Mouse (Mus musculus): ENCODE measurements around the gene Cfap45. TPM values are rescaled to one million over a fixed set of nuclear protein-coding genes. Genes with fewer than 3 reads are reported as not detected.

Cfap45 gene
- polyA plus RNA-seq, 1 experiment from 2014 or later = 1.4 TPM

DNA sequence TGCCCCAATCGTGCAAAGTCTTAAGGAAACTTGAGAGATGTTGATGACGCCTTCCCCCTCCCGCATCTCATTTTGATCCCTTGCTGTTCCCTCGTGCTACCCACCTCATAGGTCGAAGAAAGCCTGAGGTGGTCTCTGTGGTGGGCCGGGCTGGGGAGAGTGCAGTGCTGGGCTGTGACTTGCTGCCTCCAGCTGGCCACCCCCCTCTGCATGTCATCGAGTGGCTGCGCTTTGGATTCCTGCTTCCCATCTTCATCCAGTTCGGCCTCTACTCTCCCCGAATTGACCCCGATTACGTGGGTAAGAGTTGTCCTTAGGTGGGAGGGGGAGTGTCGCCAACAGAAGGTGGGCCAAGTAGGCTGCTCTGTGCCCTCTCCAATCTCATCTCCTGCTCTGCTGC, 35.9 kb upstream of the Cfap45 start:
- Histone ChIP-seq H3K27ac (peak overlapping the region; percentile 79), H3K9me3 (replicated peaks) (no peaks in the 10 kb centered on the region), H3K4me2 (peak overlapping the region; percentile 93), H3K4me1 (peaks cover 69% of the 10 kb centered on the region), H3K9ac (peak overlapping the region; percentile 88), H3K36me3 (ENCODE audit: poor library complexity, severe bottlenecking) (peaks cover 37% of the 10 kb centered on the region), H3K4me3 (peak overlapping the region; percentile 67), H3K27me3 (0 out of 2 replicates have a peak, but pooled peaks cover 4% of the 10 kb centered on the region)
- WGBS = 55% methylated on average over 13 of the region's 13 CpGs
- ATAC-seq = no peak

DNA sequence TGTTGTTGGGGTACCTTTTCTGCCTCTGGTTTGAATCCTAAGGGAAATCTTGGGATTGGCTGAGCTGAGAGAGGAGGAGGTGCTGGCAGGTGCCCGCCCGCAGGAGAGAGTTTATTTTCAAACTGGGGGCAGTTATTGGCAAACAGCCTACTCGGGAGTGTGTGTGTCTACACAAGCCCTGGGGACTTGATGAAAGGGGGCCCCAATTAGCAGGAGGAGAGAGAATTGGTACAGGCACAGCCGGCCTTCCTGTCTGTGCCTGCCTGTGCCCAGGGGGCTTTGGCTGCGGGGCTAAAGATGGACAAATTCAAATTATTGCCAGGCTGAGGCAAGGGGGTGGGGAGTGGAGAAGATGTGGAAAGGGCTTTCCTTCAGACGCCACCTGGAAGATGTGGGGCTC, 34.8 kb upstream of the Cfap45 start:
- Histone ChIP-seq H3K4me2 (peak overlapping the region; percentile 93), H3K9me3 (replicated peaks) (no peaks in the 10 kb centered on the region), H3K9ac (peak overlapping the region; percentile 88), H3K4me1 (peaks cover 75% of the 10 kb centered on the region), H3K27ac (peak overlapping the region; percentile 81), H3K27me3 (0 out of 2 replicates have a peak, but pooled peaks cover 2% of the 10 kb centered on the region), H3K36me3 (ENCODE audit: poor library complexity, severe bottlenecking) (peaks cover 44% of the 10 kb centered on the region), H3K4me3 (peak overlapping the region; percentile 67)
- 2% methylated on average over 6 of the region's 6 CpGs for WGBS
- no peak for ATAC-seq

DNA sequence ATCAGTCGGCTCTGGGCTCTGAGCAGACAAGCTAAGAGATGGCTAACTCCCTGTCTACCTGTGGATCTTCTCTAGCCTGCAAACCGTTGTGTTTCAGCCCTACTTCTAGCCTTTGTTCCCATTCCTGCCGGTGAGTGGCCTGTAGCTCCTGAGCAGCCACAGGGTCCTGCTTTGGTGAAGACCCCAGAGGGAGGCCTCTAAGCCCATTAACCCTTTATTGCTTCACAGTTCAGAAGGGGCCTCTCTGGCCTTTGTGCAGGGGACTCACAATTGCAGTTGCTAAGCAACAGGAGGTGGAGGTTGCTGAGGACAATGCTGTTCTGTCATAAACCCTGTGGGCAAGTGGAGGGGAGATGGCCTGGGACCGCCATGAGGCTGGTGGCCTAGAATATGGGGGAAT, 34.4 kb upstream of the Cfap45 start:
- ATAC-seq = no peak
- H3K27ac ChIP-seq = peak overlapping the region; percentile 81
- 4% methylated on average over 4 of the region's 4 CpGs for WGBS

DNA sequence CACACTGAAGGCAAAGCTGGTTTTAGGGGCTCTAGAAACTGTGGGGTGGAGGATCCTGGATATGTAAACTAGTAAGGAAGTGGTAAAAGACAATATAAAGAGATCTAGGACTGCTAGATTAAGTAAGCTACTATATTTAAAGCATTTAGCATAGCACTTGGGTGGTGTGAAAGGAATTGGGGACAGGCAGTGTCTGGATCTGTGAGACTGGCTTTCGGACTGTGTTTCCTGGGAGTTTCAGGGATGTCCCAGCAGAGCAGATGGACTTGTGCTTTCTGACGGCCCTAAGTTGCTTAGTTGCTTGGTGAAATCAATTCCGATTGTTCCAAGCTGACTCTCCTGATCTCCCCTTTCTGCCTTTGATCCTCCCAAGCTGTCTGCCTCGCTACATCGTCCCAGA, 34.0 kb upstream of the Cfap45 start:
- H3K4me1 ChIP-seq = peaks cover 68% of the 10 kb centered on the region
- 15% methylated on average over 5 of the region's 5 CpGs for WGBS

More for the DNA sequence above, 34.4 kb upstream of the Cfap45 start:
- Histone ChIP-seq H3K4me2 (peak overlapping the region; percentile 93), H3K27me3 (no peaks in the 10 kb centered on the region), H3K9ac (peak overlapping the region; percentile 88), H3K9me3 (replicated peaks) (no peaks in the 10 kb centered on the region), H3K4me3 (peak overlapping the region; percentile 67), H3K36me3 (ENCODE audit: poor library complexity, severe bottlenecking) (peaks cover 48% of the 10 kb centered on the region), H3K4me1 (peaks cover 72% of the 10 kb centered on the region)

DNA sequence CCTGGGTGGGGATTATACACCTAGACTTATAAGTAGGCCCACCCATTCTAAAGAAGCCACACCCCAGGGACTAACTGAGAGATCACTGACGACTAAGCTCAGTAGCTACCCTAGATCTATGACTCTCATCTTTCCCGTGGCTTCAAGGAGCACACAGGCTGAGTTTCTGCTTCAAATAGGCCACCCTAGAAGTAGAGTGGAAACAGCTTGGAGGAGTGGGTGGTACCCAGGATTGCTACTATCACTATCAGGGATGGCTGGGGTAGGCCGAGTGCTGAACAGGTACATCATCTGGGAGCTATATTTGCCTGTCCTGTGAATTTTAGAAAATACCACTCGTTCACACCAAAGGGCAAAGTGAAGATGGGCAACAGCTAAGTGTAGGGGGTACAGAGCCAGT, 32.7 kb upstream of the Cfap45 start:
- Histone ChIP-seq H3K27me3 (no peaks in the 10 kb centered on the region), H3K4me2 (no peak overlapping the region), H3K4me1 (peaks cover 67% of the 10 kb centered on the region), H3K4me3 (no peak overlapping the region), H3K36me3 (ENCODE audit: poor library complexity, severe bottlenecking) (peaks cover 65% of the 10 kb centered on the region), H3K9ac (no peak overlapping the region), H3K9me3 (replicated peaks) (no peaks in the 10 kb centered on the region), H3K27ac (no peak overlapping the region)
- ATAC-seq = no peak
- WGBS = 84% methylated on average over 4 of the region's 4 CpGs

More for the DNA sequence above, 34.0 kb upstream of the Cfap45 start:
- Histone ChIP-seq H3K9ac (peak overlapping the region; percentile 88), H3K27ac (peak overlapping the region; percentile 81), H3K9me3 (replicated peaks) (no peaks in the 10 kb centered on the region), H3K36me3 (ENCODE audit: poor library complexity, severe bottlenecking) (peaks cover 53% of the 10 kb centered on the region), H3K27me3 (no peaks in the 10 kb centered on the region), H3K4me3 (peak overlapping the region; percentile 67), H3K4me2 (peak overlapping the region; percentile 93)
- no peak for ATAC-seq

DNA sequence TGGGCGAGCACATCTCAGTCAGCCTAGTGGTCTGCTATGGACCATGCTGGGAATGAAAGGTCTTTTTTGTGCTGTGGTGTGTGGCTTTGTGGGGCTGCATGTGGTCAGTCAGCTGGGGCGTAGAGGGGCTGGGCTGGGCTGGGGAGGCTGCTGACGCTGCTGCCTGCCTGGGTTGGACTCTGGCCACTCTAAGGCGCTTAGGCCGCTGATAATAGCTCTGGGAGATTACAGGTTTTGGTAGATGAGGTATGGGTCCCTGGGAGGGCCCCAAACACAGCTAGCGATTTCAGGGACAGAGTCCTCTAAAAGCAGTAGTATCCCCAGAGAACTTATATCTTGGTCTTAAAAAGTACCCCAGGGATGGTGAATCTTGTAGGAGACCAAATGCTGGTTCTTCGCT, 31.8 kb upstream of the Cfap45 start:
- Histone ChIP-seq H3K27me3 (no peaks in the 10 kb centered on the region), H3K9me3 (replicated peaks) (no peaks in the 10 kb centered on the region), H3K9ac (peak overlapping the region; percentile 22; the same call in 1 of the 2 replicates), H3K4me2 (no peak overlapping the region), H3K36me3 (ENCODE audit: poor library complexity, severe bottlenecking) (peaks cover 74% of the 10 kb centered on the region), H3K4me1 (peaks cover 58% of the 10 kb centered on the region), H3K4me3 (no peak overlapping the region), H3K27ac (no peak overlapping the region)
- no peak for ATAC-seq
- 80% methylated on average over 7 of the region's 7 CpGs for WGBS

DNA sequence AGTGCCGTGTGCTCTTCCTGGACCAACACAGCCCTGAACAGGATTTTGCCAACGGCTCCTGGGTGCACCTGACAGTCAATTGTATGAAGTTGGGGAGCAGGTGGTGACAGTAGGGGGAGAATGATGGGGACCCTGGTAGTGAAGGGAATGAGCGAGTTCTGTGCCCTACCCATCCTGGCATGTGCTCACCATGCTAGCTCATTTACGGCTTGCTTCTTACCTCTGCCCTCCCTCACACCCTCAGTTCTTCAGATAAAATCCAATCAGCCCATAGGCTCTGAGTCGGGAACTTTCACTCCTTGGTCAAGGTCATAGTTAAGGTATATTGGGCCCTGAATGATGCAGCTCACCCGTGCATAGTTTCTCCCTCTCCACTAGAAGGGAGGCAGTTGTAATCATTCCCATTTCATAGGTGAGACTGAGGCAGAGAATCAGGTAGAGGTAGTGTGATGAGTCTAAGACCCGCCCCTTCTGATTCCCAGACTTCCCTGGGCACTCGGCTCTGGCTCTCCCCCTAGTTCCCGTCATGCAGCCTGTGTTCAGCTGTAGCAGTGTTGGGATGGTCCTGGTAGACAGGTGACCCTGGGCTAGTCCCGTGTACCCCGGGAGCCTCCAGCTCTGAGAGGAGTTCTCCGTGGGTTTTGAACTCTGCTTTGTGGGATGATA, 30.9 kb upstream of the Cfap45 start:
- Histone ChIP-seq H3K27ac (no peak overlapping the region), H3K27me3 (no peaks in the 10 kb centered on the region), H3K4me2 (peak overlapping the region; percentile 38), H3K36me3 (ENCODE audit: poor library complexity, severe bottlenecking) (peaks cover 78% of the 10 kb centered on the region), H3K9ac (peak overlapping the region; percentile 43; the same call in 1 of the 2 replicates), H3K4me1 (peaks cover 49% of the 10 kb centered on the region), H3K9me3 (replicated peaks) (no peaks in the 10 kb centered on the region), H3K4me3 (no peak overlapping the region)
- ATAC-seq = peak; percentile 12; the same call in 1 of the 2 replicates
- 59% methylated on average over 12 of the region's 12 CpGs for WGBS

DNA sequence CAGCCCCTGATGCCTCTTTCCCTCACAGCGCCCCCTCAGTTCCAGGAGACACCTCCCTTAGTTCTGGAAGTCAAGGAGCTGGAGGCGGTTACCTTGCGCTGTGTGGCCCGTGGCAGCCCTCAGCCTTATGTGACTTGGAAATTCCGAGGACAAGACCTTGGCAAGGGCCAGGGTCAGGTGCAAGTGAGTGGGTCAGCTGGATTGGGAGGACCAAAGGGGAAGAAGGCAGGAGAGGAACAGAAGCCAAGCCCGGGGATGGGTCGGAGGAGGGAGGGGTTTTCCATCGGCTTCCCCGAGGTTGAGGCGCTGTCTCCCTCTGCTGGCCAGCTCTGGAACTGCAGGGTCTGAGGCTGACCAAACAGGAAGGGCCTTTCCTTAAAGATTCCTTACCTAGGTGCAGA, 30.3 kb upstream of the Cfap45 start:
- Histone ChIP-seq H3K4me1 (peaks cover 44% of the 10 kb centered on the region), H3K4me2 (peak overlapping the region; percentile 38), H3K4me3 (no peak overlapping the region), H3K9ac (peak overlapping the region; percentile 43), H3K36me3 (ENCODE audit: poor library complexity, severe bottlenecking) (peaks cover 80% of the 10 kb centered on the region), H3K9me3 (replicated peaks) (no peaks in the 10 kb centered on the region), H3K27ac (no peak overlapping the region), H3K27me3 (no peaks in the 10 kb centered on the region)
- 11% methylated on average over 9 of the region's 10 CpGs for WGBS
- peak; percentile 40 for ATAC-seq

DNA sequence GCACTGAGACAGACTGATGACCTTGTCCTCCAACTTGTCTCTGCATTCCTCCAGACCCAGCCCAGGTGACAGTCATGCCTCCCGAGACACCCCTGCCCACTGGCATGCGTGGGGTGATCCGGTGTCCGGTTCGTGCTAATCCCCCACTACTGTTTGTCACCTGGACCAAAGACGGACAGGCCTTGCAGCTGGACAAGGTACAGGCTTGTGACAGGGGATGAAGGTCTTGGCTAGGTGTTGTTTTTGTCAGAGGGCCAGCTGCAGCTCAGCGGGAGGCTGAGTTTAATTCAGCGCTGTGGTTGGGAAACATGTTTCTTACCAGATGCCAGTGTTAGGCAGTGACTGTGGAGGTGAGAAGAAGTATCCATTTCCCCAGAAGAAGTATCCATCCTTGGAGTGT, 28.6 kb upstream of the Cfap45 start:
- H3K36me3 ChIP-seq (ENCODE audit: poor library complexity, severe bottlenecking) = peaks cover 95% of the 10 kb centered on the region

DNA sequence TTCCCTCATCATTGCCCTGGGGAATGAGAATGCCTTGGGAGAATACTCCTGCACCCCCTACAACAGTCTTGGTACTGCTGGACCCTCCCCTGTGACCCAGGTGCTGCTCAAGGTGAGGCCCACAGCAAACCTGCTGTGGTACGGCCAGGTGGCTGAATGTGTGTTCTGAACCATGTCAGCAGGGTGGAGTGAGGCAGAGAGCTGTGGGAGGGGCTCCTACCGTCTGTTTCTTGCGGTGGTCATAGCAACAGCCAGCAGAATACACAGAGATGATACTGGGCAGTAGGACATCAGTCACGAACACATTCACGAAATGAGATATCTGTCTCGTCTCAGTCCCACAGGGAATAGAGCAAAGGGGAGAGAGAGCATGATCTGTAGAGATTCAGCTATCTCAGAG, 27.1 kb upstream of the Cfap45 start:
- no peak for ATAC-seq
- WGBS = 86% methylated on average over 6 of the region's 6 CpGs
- Histone ChIP-seq H3K9me3 (replicated peaks) (no peaks in the 10 kb centered on the region), H3K4me3 (no peak overlapping the region), H3K4me1 (peaks cover 13% of the 10 kb centered on the region), H3K27me3 (no peaks in the 10 kb centered on the region), H3K4me2 (no peak overlapping the region), H3K27ac (no peak overlapping the region), H3K9ac (no peak overlapping the region), H3K36me3 (ENCODE audit: poor library complexity, severe bottlenecking) (peaks cover 95% of the 10 kb centered on the region)

More for the DNA sequence above, 28.6 kb upstream of the Cfap45 start:
- 93% methylated on average over 8 of the region's 8 CpGs for WGBS
- H3K4me2 ChIP-seq = no peak overlapping the region
- H3K4me3 ChIP-seq = no peak overlapping the region
- no peak overlapping the region for H3K27ac ChIP-seq
- H3K27me3 ChIP-seq = no peaks in the 10 kb centered on the region
- peaks cover 26% of the 10 kb centered on the region for H3K4me1 ChIP-seq
- no peak for ATAC-seq
- no peaks in the 10 kb centered on the region for H3K9me3 ChIP-seq (replicated peaks)
- no peak overlapping the region for H3K9ac ChIP-seq

DNA sequence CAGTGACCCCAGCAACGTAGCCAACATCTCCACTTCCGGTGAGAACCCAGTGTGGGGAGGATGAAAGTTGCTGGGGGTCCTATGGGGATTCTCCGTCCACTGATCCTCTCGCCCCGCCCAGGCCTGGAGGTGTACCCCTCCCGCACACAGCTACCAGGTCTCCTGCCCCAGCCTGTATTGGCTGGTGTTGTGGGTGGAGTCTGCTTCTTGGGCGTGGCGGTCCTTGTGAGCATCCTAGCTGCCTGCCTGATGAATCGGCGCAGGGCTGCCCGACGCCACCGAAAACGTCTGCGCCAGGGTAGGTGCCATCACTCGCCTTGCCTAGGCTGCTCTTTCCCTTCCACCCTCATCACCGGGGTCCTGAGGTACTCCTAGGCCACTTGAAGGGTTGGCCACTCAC, 24.6 kb upstream of the Cfap45 start:
- WGBS = 83% methylated on average over 17 of the region's 17 CpGs
- ATAC-seq = no peak
- Histone ChIP-seq H3K36me3 (ENCODE audit: poor library complexity, severe bottlenecking) (peaks cover 78% of the 10 kb centered on the region), H3K9ac (no peak overlapping the region), H3K4me2 (no peak overlapping the region), H3K4me1 (peaks cover 16% of the 10 kb centered on the region), H3K27ac (no peak overlapping the region), H3K9me3 (replicated peaks) (no peaks in the 10 kb centered on the region), H3K4me3 (no peak overlapping the region), H3K27me3 (peaks cover 22% of the 10 kb centered on the region)

DNA sequence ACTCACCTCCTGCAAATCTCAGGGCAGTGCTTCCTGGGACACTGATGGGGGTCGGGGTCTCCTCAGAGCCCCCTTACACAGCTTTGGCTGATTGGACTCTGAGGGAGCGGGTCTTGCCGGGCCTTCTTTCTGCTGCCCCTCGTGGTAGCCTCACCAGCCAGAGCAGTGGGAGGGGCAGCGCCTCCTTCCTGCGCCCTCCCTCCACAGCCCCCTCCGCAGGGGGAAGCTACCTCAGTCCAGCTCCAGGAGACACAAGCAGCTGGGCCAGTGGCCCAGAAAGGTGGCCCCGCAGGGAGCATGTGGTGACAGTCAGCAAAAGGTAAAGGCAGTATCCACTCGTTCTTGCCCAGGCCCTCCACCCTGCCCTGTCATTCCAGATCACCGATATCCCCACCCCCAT, 23.2 kb upstream of the Cfap45 start:
- Histone ChIP-seq H3K4me2 (no peak overlapping the region), H3K27me3 (peaks cover 35% of the 10 kb centered on the region), H3K36me3 (ENCODE audit: poor library complexity, severe bottlenecking) (peaks cover 64% of the 10 kb centered on the region), H3K4me1 (peaks cover 28% of the 10 kb centered on the region), H3K27ac (no peak overlapping the region), H3K9me3 (replicated peaks) (no peaks in the 10 kb centered on the region), H3K9ac (no peak overlapping the region), H3K4me3 (no peak overlapping the region)
- WGBS = 84% methylated on average over 10 of the region's 10 CpGs
- no peak for ATAC-seq

Data from forebrain, embryonic 13.5 days (tissue).